Mouse (Mus musculus) limb, embryonic 10.5 days (tissue): ENCODE results near the gene Rdx. TPM values are rescaled to one million over a fixed set of nuclear protein-coding genes. Genes with fewer than 3 reads are reported as not detected.

Experiments
- DNase-seq: peaks from one replicate; pipeline ENCODE4 v3.0.0-alpha.2; 2017; ENCODE audit warnings: low spot score
- H3K27ac ChIP-seq: fragments of 300-500 bp; sonication (generic); 2 replicates; pipeline ENCODE4 v1.5.1; 2016; ENCODE audit warnings: mild to moderate bottlenecking
- H3K27me3 ChIP-seq: fragments of 300-500 bp; sonication (generic); 2 replicates; pipeline ENCODE4 v1.6.1; 2016; ENCODE audit warnings: low read depth, mild to moderate bottlenecking; ENCODE audit not compliant: poor library complexity, severe bottlenecking
- H3K36me3 ChIP-seq: fragments of 300-500 bp; sonication (generic); 2 replicates; pipeline ENCODE4 v1.6.1; 2016; ENCODE audit warnings: mild to moderate bottlenecking, moderate library complexity
- H3K4me1 ChIP-seq: fragments of 300-500 bp; sonication (generic); 2 replicates; pipeline ENCODE4 v1.6.1; 2016
- H3K4me3 ChIP-seq: fragments of 300-500 bp; sonication (generic); 2 replicates; pipeline ENCODE4 v1.5.1; 2016; ENCODE audit warnings: mild to moderate bottlenecking, moderate library complexity
- H3K9me3 ChIP-seq: fragments of 300-500 bp; sonication (generic); replicated peaks from 2 replicates; pipeline ENCODE4 v1.6.1; 2016; ENCODE audit warnings: mild to moderate bottlenecking
- WGBS: fragments of 180-500 bp; shearing (Covaris S2); methylation state at CpG from one replicate; pipeline ENCODE4 v1.1.7; 2016; 5-methylcytosine and 5-hydroxymethylcytosine counted together
- polyA plus RNA-seq: library from polyadenylated mRNA; unstranded; fragments of >200 nt; fragmentation: Nextera tagmentation; extraction: Ambion mirVana; gene quantifications from 2 replicates; pipeline ENCODE4 v1.2.1, GENCODE M21; 2016

The Rdx gene
- polyA plus RNA-seq, 1 experiment from 2014 or later = 132 TPM

- 95% methylated on average over 2 of the region's 2 CpGs for WGBS
- H3K36me3 ChIP-seq = peaks cover 94% of the 10 kb centered on the region
Measured at GRCm38 (mm10) chr9:52076089-52076488, 29.1 kb downstream of the Rdx start.

DNA sequence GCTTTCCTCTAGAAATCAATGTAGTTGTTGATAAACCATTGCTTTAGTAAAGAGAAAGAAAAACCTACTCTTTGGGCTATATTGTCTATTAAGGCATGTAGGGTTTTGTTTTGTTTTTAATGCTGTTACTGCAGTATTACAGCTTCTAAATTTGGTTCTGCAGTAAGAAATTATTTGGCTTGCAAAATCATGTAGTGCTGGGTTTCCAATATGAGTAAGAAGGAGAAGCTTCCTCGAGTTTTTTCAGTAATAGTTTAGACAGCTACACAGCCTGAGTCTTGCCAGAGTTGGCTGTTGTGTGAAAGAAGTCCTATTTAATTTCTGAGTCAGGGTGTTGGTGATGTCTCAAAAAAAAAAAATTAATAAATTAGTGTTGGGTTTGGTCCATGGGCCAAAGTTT lies 30.7 kb downstream of the Rdx start:
- no peaks in the 10 kb centered on the region for H3K9me3 ChIP-seq
- WGBS = 91% methylated on average over 1 of the region's 1 CpGs
- no peak overlapping the region for H3K4me3 ChIP-seq
- no peaks in the 10 kb centered on the region for H3K4me1 ChIP-seq
- peaks cover 94% of the 10 kb centered on the region for H3K36me3 ChIP-seq
- DNase-seq = no peak
- H3K27me3 ChIP-seq = no peaks in the 10 kb centered on the region
- no peak overlapping the region for H3K27ac ChIP-seq

More at GRCm38 (mm10) chr9:52076089-52076488, 29.1 kb downstream of the Rdx start:
- Histone ChIP-seq H3K27me3 (no peaks in the 10 kb centered on the region), H3K27ac (no peak overlapping the region), H3K4me3 (no peak overlapping the region), H3K4me1 (no peaks in the 10 kb centered on the region), H3K9me3 (no peaks in the 10 kb centered on the region)
- no peak for DNase-seq

DNA sequence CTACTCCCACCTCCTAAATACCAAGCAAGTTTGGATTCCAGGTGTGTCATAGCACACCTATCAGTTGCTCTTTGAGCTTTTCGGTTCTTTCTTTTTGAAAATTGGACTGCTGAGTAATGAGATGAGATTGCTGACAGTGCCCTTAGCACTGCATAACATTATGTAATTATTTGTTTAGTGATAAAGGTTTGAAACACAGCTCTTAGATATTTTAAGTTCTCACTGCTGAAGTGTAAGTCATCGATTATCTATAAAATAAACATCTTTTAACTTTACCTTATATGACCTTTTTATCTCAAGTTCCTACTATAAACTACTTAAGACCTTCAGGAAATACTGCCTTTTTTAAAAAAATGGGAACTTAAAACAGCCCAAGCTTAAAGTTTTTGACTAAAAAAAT lies 35.0 kb downstream of the Rdx start:
- H3K4me3 ChIP-seq = no peak overlapping the region
- WGBS = 96% methylated on average over 2 of the region's 2 CpGs
- no peak overlapping the region for H3K27ac ChIP-seq
- H3K4me1 ChIP-seq = no peaks in the 10 kb centered on the region
- H3K36me3 ChIP-seq = peaks cover 94% of the 10 kb centered on the region
- H3K9me3 ChIP-seq = no peaks in the 10 kb centered on the region
- no peak for DNase-seq
- no peaks in the 10 kb centered on the region for H3K27me3 ChIP-seq

DNA sequence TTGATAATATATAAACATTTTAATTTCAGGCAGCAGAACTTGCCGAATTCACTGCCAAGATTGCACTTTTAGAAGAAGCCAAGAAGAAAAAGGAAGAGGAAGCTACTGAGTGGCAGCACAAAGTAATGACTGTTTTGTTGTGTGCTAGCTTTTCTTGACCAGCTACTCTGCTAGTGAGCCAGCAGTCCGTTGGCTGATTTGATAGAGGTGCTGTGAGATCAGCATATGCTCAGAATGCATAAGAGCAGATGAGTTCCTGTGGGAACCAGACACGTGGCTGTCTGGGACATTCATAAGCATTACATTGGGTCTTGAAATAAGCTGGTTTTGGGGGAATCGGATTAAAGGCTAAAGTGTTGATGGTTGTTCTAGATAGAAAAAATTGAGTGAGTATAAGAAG lies 35.4 kb downstream of the Rdx start:
- 91% methylated on average over 4 of the region's 4 CpGs for WGBS
- DNase-seq = no peak
- no peak overlapping the region for H3K4me3 ChIP-seq
- H3K4me1 ChIP-seq = no peaks in the 10 kb centered on the region
- peaks cover 94% of the 10 kb centered on the region for H3K36me3 ChIP-seq
- no peaks in the 10 kb centered on the region for H3K27me3 ChIP-seq
- no peaks in the 10 kb centered on the region for H3K9me3 ChIP-seq
- H3K27ac ChIP-seq = no peak overlapping the region

GRCm38 (mm10) chr9:52091752-52092151 lies 44.8 kb downstream of the Rdx start:
- H3K36me3 ChIP-seq = peaks cover 38% of the 10 kb centered on the region

DNA sequence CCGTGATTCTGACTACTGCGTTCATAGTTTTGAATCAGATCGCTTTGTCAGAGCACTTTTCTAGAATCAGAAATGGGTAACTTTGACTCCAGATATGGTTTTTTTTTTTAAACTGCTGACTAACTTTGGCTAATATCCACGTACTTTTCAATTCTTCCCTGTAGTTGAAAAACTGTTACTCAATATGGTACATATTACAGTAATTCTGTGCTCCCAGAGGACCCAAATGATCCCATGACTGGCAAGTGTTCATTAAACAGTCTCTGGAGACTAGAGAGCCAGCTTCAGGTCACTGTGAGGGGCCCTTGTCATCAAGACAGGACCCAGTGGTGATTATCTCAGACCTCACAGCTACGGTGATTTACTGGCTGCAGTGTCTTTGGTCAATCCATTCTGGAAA lies 45.3 kb downstream of the Rdx start:
- H3K36me3 ChIP-seq = peaks cover 32% of the 10 kb centered on the region
- no peak overlapping the region for H3K4me3 ChIP-seq
- DNase-seq = no peak
- no peaks in the 10 kb centered on the region for H3K27me3 ChIP-seq
- WGBS = 94% methylated on average over 5 of the region's 5 CpGs
- H3K27ac ChIP-seq = no peak overlapping the region
- peaks cover 2% of the 10 kb centered on the region; the same call in 1 of the 2 replicates for H3K4me1 ChIP-seq
- no peaks in the 10 kb centered on the region for H3K9me3 ChIP-seq

More at GRCm38 (mm10) chr9:52091752-52092151, 44.8 kb downstream of the Rdx start:
- 95% methylated on average over 9 of the region's 9 CpGs for WGBS
- H3K4me3 ChIP-seq = no peak overlapping the region
- no peak for DNase-seq
- H3K27me3 ChIP-seq = no peaks in the 10 kb centered on the region
- no peaks in the 10 kb centered on the region for H3K9me3 ChIP-seq
- no peak overlapping the region for H3K27ac ChIP-seq
- H3K4me1 ChIP-seq = no peaks in the 10 kb centered on the region

- WGBS = 74% methylated on average over 8 of the region's 8 CpGs
- peaks cover 24% of the 10 kb centered on the region for H3K36me3 ChIP-seq
- H3K4me1 ChIP-seq = peaks cover 5% of the 10 kb centered on the region; the same call in 1 of the 2 replicates
- no peaks in the 10 kb centered on the region for H3K27me3 ChIP-seq
- no peaks in the 10 kb centered on the region for H3K9me3 ChIP-seq
- DNase-seq = no peak
- H3K4me3 ChIP-seq = no peak overlapping the region
- H3K27ac ChIP-seq = no peak overlapping the region
Measured at GRCm38 (mm10) chr9:52093108-52093507, 46.1 kb downstream of the Rdx start.

DNA sequence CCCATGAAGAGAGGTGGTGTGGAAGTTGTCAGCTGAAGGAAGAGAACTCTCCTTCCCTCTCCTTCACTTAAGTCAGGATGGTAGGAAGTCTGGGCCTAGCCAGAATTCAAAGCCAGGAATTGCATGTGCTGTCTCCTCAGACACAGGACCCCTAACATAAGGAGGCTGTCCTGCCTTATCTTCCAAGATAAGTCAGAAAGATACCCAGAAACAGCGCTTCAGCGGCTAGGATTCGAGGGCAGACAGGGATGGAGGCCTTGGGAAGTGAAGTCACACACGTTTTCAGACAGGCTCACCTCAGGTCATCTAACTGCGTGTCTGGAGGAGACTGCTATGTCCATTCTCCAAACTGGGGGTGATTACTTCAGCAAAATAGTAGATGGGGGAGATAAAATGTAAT lies 47.0 kb downstream of the Rdx start:
- Histone ChIP-seq H3K27me3 (no peaks in the 10 kb centered on the region), H3K27ac (no peak overlapping the region), H3K4me3 (no peak overlapping the region), H3K9me3 (no peaks in the 10 kb centered on the region), H3K4me1 (peaks cover 5% of the 10 kb centered on the region; the same call in 1 of the 2 replicates), H3K36me3 (peaks cover 15% of the 10 kb centered on the region)
- no peak for DNase-seq
- WGBS = 82% methylated on average over 5 of the region's 5 CpGs

- H3K36me3 ChIP-seq = peaks cover 10% of the 10 kb centered on the region
- peaks cover 5% of the 10 kb centered on the region; the same call in 1 of the 2 replicates for H3K4me1 ChIP-seq
- no peaks in the 10 kb centered on the region for H3K9me3 ChIP-seq
- H3K27ac ChIP-seq = no peak overlapping the region
- H3K27me3 ChIP-seq = no peaks in the 10 kb centered on the region
- 89% methylated on average over 10 of the region's 10 CpGs for WGBS
- no peak for DNase-seq
- no peak overlapping the region for H3K4me3 ChIP-seq
Measured at GRCm38 (mm10) chr9:52094471-52094980, 47.6 kb downstream of the Rdx start.

- DNase-seq = no peak
- peaks cover 5% of the 10 kb centered on the region; the same call in 1 of the 2 replicates for H3K4me1 ChIP-seq
- H3K36me3 ChIP-seq = 0 out of 2 replicates have a peak, but pooled peaks cover 4% of the 10 kb centered on the region
- no peaks in the 10 kb centered on the region for H3K9me3 ChIP-seq
- no peak overlapping the region for H3K27ac ChIP-seq
- 83% methylated on average over 3 of the region's 3 CpGs for WGBS
- no peaks in the 10 kb centered on the region for H3K27me3 ChIP-seq
- H3K4me3 ChIP-seq = no peak overlapping the region
Measured at GRCm38 (mm10) chr9:52095666-52096065, 48.7 kb downstream of the Rdx start.

- Histone ChIP-seq H3K4me1 (peaks cover 10% of the 10 kb centered on the region), H3K27me3 (no peaks in the 10 kb centered on the region), H3K36me3 (0 out of 2 replicates have a peak, but pooled peaks cover 4% of the 10 kb centered on the region), H3K9me3 (no peaks in the 10 kb centered on the region), H3K27ac (no peak overlapping the region), H3K4me3 (no peak overlapping the region)
- 13% methylated on average over 1 of the region's 1 CpGs for WGBS
- no peak for DNase-seq
Measured at GRCm38 (mm10) chr9:52097386-52097785, 50.4 kb downstream of the Rdx start.

- Histone ChIP-seq H3K36me3 (no peaks in the 10 kb centered on the region), H3K27ac (no peak overlapping the region), H3K27me3 (no peaks in the 10 kb centered on the region), H3K4me3 (no peak overlapping the region), H3K4me1 (peaks cover 15% of the 10 kb centered on the region), H3K9me3 (no peaks in the 10 kb centered on the region)
- DNase-seq = peak; percentile 87
- WGBS = 2% methylated on average over 7 of the region's 7 CpGs
Measured at GRCm38 (mm10) chr9:52098600-52098999, 51.6 kb downstream of the Rdx start.

DNA sequence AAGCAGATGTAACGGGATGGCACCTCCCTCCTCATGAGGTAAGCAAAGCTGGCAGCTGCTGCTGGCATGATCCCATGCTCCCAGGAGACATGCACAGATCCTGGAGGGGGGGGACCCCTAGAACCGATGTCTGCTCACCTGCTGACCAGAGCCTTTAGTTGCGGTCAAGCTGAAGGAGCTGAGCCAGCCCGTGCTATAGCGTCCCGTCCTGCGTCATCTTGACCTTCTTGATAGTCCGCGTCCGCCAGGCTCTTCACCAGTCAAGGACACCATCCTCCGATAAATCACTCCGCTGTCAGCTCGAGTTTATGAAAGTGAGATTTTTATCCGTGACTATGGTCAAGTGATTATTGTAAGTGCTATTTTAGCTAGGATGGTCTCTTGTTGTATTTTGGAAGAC lies 53.5 kb downstream of the Rdx start:
- Histone ChIP-seq H3K27me3 (no peaks in the 10 kb centered on the region), H3K4me3 (no peak overlapping the region), H3K27ac (no peak overlapping the region), H3K36me3 (no peaks in the 10 kb centered on the region), H3K4me1 (peaks cover 15% of the 10 kb centered on the region), H3K9me3 (no peaks in the 10 kb centered on the region)
- DNase-seq = no peak
- 92% methylated on average over 14 of the region's 14 CpGs for WGBS
